Mouse (Mus musculus): ENCODE measurements around the gene E330017A01Rik.

GRCm38 (mm10) chr16:58628968-58629367 lies 9.6 kb downstream of the E330017A01Rik start:
- TF ChIP-seq CTCF (IDR thresholded peaks at IDR 0.05; ENCODE audit: control insufficient read depth, insufficient read depth, insufficient replicate concordance, low read depth, low read length) (no peak), POLR2A (IDR thresholded peaks at IDR 0.05; ENCODE audit: control insufficient read depth, low read depth, low read length) (no peak)
